Mouse (Mus musculus): ENCODE measurements at regions not wholly inside any gene's neighbourhood (a gene's known extent, or its start where the extent isn't known, plus 50 kb on each side); places are given as distances from the start of the nearest gene placed in this dataset.
A peak's percentile ranks its signal among the peaks of the same experiment; 100 is the strongest.

GRCm38 (mm10) chr1:81516575-81517210 is 439.9 kb downstream of the Nyap2 start:
- DNase-seq (ENCODE audit: low spot score in 2 of 2): no peak

- DNase-seq (ENCODE audit: low spot score in 2 of 2): no peak
Observed at GRCm38 (mm10) chr1:81520420-81521273, 443.9 kb downstream of the Nyap2 start.

- DNase-seq (ENCODE audit: low spot score in 2 of 2): no peak
Observed at GRCm38 (mm10) chr1:81522929-81523328, 446.2 kb downstream of the Nyap2 start.

GRCm38 (mm10) chr1:81525821-81526220 is 449.1 kb downstream of the Nyap2 start:
- no peak for DNase-seq (ENCODE audit: low spot score in 2 of 2)

GRCm38 (mm10) chr1:81537836-81538235 is 461.1 kb downstream of the Nyap2 start:
- DNase-seq (ENCODE audit: low spot score in 2 of 2): no peak

- DNase-seq (ENCODE audit: low spot score in 2 of 2): no peak
Observed at GRCm38 (mm10) chr1:81539591-81540311, 463.0 kb downstream of the Nyap2 start.

GRCm38 (mm10) chr1:81548906-81549305 is 472.2 kb downstream of the Nyap2 start:
- DNase-seq (ENCODE audit: low spot score in 2 of 2): no peak

- no peak for DNase-seq (ENCODE audit: low spot score in 2 of 2)
Observed at GRCm38 (mm10) chr1:81549706-81550105, 473.0 kb downstream of the Nyap2 start.

GRCm38 (mm10) chr1:81552731-81553130 is 476.0 kb downstream of the Nyap2 start:
- no peak for DNase-seq (ENCODE audit: low spot score in 2 of 2)

- DNase-seq (ENCODE audit: low spot score in 2 of 2): no peak
Observed at GRCm38 (mm10) chr1:81576965-81577664, 500.4 kb downstream of the Nyap2 start.

GRCm38 (mm10) chr1:81577665-81578201 is 501.0 kb downstream of the Nyap2 start:
- DNase-seq (ENCODE audit: low spot score in 2 of 2): no peak

GRCm38 (mm10) chr1:81581208-81581607 is 504.5 kb downstream of the Nyap2 start:
- no peak for DNase-seq (ENCODE audit: low spot score in 2 of 2)

GRCm38 (mm10) chr1:81587780-81588307 is 511.1 kb downstream of the Nyap2 start:
- no peak for DNase-seq (ENCODE audit: low spot score in 2 of 2)

- no peak for DNase-seq (ENCODE audit: low spot score in 2 of 2)
Observed at GRCm38 (mm10) chr1:81591623-81592022, 514.9 kb downstream of the Nyap2 start.

- DNase-seq (ENCODE audit: low spot score in 2 of 2): peak; percentile 61 to 63
Observed at GRCm38 (mm10) chr1:81593280-81594182, 516.8 kb downstream of the Nyap2 start.

- no peak for DNase-seq (ENCODE audit: low spot score in 2 of 2)
Observed at GRCm38 (mm10) chr1:81594183-81594515, 517.4 kb downstream of the Nyap2 start.

- DNase-seq (ENCODE audit: low spot score in 2 of 2): no peak
Observed at GRCm38 (mm10) chr1:81594606-81595005, 517.9 kb downstream of the Nyap2 start.

- no peak for DNase-seq (ENCODE audit: low spot score in 2 of 2)
Observed at GRCm38 (mm10) chr1:81608772-81609171, 532.0 kb downstream of the Nyap2 start.

- DNase-seq (ENCODE audit: low spot score in 2 of 2): no peak
Observed at GRCm38 (mm10) chr1:81618880-81619279, 542.1 kb downstream of the Nyap2 start.

- DNase-seq (ENCODE audit: low spot score in 2 of 2): no peak
Observed at GRCm38 (mm10) chr1:81624141-81624540, 547.4 kb downstream of the Nyap2 start.

Measured in urinary bladder, postnatal 4 days (tissue).